Mouse (Mus musculus): Measurements from ENCODE around the gene Dnmt1. TPM values are rescaled to one million over a fixed set of nuclear protein-coding genes. Genes with fewer than 3 reads are reported as not detected.
A peak's percentile ranks its signal among the peaks of the same experiment; 100 is the strongest.

Dnmt1 gene
- total RNA-seq, 2 experiments from 2014 or later: 6.5 to 10.5 TPM

DNA sequence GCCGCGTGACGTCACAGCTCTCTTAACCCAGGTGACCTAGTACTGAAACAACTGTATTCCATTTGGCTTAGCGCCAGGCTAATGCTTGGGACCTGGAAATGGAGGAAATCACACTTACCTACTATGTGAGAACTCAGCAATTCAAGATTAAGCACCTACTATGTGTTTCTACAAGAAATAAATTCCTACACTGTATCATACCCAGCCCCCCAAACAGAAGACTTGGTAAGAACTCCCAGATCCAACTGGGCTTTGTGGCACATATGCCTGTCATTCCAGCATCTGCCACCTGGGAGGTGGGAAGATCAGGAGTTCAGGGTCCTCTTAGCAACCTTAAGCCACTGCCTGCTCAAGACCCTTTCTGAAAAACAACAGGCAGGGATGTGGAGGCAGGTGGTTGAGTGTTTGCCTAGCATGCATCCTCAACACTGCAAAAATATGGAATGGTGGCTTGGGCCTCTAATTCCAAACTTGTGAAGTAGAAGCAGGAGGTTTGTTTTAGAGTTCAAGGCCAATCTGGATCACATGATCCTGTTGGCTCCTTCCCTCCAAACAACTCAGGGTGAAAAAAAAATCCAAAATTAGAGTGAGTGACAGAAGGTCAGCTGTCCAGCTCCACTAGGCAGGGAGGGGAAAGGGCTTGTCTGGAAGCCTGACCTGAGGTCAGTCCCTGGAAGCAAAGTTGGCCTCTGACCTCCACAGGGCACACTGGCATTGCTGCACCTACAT is 17.4 kb upstream of the Dnmt1 start:
- no peak for DNase-seq

DNA sequence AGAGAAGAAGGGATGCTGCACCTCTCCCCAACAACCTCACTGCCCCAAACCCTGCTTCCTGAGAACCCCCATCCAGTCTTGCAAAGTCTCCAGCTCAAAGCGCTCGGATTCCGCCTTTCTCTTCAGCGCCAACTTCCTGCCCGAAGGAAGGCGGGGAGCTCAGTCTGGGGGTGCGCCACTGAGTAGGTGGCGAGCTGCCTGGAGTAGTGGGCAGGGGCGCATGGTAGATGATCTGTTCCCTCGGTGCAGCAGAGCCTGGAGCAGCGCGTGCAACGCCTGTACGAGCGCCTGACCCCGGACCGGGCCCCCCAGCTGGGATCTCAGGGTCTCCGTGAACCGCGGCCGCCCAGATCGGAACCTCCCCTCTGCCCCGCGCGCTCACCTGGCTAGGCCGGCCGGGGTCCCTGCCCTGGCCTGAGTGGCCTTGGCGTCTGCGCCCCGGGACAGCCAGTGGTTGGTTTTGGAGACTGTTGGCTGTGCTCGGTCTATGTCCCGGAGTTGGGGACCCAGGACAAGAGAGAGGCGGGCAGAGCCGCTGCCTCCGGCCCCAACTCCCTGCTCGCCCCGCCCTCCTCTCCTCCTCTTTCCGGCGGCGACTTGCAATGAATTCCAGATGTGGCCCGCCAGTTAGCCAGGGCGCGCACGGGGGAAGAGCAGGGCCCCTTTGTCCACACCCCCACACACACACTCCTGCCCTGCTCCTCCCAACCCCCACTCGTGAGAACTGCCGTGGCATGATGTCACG is 16.7 kb upstream of the Dnmt1 start, which contains the start of gene S1pr2:
Gene S1pr2 (minus strand): TSS at position 566 of the 745 bp plus-strand sequence.
- DNase-seq: peak; percentile 87

DNA sequence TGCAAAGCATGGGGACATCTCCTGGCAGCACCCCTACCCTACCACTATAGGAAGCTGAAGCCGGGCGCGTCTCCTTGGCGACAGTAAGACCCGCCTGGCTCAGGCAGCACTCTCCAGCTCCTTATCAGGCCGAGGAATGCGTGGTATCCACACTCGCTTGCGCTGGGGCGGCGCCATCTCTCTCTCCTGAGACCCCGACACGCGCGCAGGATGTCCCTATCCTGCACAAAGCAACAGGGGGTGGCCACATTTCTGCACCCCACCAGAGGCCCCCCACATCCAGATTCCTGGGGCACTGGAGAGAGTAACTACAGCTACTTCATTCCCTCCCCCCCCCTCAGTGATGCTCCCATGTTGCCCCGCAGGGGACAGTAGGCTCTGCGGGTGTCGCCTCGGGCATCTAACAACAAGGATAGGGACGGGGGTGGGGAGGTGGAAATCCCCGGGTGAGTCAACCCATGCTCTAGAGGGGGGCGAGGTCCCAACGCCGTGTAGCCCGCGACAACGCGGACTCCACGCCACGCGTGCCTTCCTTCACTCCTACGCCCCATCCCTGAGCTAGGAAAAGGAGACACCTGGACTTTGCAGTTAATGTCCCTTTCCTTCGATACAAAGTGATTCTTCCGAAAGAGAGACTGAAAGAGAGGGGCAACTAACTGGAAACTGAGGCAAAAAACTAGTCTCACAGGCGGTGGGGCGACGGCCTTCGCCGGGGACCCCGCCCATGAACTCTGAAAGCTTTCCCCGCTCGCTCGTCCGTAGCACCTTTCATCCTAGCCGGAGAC is 15.9 kb upstream of the Dnmt1 start:
- DNase-seq: no peak

DNA sequence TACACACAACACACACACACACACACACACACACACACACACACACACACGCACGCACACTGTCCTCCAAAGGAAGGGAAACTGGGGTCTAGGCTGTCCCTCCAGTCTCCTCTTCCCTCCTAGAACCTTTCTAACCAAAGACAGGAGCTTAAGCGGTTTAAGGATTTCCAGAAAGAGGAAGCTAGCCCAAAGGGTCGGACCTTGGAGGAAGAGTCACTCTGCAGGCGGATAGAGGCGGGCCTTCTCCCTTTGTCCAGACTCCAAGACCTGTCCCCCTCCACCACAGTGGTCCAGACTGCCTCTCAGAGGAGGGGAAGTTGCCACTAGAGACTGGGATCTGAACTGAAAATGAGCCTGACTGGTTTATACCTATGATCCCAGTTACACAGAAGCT is 14.0 kb upstream of the Dnmt1 start:
- peak; percentile 36 for DNase-seq

DNA sequence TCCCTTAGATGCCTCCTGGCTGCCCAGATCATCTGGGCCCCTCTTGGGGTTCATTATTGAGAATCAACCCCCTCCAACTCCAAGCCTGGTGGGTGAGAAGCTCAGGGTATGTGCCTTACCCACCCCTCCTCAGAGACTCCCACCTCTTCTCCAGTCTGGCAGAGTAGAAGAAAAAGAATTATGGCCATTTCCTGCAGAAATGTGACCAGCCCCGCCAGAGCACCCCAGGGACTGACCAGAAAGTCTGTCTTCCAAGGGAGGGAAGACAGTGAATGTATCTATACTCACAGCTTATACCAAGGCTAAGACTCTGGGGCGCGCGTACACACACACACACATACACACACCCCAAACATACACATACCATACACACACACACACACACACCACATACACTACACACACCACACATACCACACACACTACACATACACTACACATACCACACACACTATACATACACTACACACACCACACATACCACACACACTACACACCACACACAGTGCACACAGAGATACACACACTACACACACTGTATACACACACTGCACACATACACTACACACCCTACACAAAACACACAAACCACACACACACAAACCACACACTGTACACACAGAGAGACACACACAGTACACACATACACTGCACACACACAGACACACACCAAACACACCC is 13.5 kb upstream of the Dnmt1 start:
- peak; percentile 32 for DNase-seq

DNA sequence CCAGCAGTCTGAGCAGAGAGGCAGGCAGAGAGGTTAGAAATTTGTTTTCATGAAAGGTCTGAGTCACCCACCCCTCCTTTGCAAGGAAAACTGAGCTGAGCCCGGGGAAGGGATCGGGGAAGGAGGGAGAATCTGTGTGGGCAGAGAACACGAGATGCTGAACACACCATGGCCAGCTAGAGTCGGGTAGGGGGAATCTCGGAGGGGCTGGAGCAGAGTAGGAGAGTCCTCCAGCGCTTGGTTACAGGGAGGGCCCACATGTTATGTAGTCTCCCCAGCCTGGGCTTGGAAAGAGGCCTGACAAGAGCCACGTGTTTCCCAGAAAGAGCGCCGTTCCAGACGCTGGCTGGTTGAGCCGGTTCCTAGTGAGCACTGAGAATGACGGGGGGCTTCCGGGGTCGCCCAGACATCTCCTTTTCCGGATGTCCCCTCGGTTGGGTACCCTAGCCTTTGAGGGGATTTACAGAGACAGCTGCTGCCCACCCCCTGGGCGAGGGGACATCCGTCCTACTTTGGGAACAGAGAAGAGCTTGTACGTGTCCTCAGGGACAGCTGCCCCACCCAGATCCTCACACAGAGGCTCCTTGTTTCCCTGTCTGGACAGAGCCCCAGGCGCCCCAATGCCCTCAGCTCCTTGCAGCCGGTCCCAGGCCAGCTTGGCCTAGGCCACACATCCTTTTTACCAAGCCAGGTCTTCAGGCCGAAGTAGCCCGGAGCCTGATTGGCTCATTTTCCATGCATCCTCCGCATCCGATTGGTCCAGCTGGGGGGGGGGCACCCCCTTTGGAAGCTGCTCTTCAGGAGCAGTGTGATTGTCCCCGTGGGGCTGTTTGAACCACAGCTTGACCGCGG is 12.7 kb upstream of the Dnmt1 start:
- peak; percentile 80 for DNase-seq

DNA sequence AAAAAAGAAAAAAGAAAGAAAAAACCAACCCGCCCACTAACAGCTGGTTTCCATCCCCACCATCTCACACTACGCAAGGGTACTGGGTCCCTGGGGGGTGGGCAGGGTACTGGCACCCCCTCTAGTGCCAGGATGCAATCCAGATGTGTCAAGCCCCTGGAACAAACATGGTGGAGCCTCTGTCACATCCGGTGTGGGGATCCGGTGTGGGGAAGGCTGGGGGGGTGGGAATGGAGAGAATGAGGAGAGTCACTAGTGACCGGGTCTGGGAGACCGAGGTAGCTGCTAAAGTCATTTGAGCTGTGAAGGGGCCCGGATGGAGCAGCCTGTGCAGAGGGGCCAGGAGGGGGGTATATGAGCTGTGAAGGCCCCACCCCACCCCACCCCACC is 12.1 kb upstream of the Dnmt1 start:
- peak; percentile 66 for DNase-seq

DNA sequence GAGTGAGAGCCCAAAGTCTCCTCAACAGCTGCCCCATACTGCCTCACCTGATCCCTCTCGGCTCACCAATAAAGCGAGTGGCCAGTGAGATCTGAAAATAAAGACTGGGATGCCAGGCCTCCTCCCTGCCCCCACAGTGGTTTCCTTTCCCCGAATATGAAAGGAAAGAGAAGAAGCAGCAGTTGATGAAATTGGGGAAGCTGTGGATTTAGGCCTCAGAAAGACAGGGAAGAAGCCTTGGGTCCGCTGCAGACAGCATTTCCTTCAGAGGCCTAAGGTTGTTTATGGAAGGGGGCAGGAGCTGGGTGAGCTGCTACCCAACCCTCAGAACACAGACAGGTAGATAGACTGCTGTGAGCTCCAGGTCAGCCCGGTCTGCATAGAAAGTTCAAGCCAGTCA is 7.1 kb upstream of the Dnmt1 start:
- no peak for DNase-seq

DNA sequence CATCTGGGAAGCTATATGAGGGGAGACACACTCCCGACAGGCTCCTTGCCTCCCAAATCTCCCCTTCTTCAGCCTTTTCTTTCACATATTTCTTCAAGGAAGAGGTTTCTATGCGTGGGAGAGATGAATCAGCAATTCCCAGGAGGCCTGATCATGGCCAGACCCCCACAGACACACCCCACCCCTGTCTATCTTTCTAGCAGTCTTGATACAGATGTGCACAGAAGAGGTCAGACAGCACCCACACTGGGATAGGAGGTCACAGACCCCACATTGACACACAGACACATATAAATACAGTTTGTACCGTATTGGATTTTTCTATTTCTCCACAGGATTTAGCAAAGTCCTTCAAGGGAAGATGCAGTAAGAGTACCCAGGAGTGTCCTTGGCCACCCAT is 6.3 kb upstream of the Dnmt1 start:
- DNase-seq: no peak

DNA sequence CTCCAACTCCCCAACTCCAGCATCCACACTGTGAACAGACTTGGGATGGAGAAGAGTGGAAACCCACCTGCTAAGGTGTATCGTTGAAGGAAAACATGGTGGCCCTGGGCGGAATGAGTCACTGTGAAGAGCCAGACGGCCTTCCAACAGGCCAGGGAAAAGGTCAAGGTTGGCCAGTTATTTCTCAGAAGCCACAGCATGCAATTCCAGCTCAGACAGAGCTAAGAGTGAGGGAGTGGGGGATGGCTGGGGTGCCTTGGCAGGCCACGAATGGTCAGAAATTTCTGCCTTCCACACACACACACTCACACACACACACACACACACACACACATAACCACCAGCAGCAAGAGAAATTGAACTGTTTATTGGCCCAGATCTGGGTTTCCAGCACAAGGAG is 5.9 kb upstream of the Dnmt1 start:
- no peak for DNase-seq

DNA sequence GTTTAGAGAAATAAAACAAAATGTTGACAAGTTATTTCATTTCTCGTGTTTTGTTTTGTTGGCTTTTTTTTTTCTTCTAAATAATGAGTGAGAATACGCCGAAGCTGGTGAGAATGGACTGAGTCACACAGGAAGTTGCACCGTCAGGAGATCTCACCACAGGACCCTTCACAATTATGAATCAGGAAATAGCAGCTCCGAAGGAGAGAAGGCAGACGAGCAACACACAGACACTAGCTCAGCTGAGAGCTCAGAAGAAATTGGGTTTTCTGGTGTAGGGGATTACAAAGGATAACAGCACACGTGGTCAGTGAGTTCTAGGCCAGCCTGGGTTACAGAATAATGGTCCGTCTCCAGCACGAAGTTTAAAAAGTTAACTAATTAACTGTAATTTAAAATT is 1.9 kb upstream of the Dnmt1 start:
- no peak for DNase-seq

DNA sequence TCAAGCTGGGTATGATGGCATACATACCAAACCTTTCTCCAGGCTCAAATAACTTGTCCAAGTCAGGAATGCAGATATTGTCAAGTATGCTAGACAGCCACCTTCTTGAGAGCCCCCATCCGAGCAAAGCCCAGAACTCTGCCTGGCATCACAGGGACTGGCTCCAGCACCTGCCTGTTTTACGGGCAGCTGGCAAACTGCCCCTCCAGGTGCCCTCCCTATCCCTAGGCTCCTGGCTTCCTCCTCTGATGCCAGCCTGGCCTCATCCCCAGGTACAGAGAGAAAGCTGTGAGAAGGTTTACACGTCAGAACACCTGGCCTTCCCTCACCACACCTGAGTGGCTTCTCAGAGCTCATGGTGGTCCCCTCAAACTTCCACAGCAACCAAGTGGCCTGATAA is 2.7 kb downstream of the Dnmt1 start:
- no peak for DNase-seq

DNA sequence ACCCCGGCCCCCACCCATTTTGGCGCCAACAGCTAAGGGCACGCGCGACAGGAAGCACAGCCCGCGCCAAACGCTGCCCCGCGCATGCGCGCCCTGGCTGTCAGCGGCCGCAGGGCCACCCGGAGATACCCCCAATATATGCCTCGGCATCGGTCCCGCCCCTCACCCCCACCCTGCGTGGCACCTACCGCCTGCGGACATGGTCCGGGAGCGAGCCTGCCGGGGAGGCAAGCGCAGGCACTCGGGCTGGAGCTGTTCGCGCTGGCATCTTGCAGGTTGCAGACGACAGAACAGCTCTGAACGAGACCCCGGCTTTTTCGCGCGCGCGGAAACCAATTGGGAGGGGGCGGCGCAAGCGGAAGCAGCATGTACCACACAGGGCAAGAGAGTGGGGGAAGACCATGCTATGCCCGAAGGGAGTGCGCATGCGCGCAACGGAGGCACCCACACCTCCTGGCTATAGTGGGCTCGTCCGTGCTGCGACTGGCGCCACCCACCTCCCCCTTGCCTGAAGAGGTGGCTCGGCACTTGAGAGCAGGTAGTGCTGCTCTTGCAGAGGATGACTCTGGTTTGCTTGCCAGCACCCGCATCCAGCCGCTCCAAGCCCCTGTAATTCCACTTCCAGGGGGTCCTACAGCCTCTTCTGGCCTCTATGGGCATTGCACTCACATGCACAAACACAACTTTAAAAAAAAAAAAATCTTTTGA is 7.0 kb downstream of the Dnmt1 start:
- peak; percentile 91 for DNase-seq

DNA sequence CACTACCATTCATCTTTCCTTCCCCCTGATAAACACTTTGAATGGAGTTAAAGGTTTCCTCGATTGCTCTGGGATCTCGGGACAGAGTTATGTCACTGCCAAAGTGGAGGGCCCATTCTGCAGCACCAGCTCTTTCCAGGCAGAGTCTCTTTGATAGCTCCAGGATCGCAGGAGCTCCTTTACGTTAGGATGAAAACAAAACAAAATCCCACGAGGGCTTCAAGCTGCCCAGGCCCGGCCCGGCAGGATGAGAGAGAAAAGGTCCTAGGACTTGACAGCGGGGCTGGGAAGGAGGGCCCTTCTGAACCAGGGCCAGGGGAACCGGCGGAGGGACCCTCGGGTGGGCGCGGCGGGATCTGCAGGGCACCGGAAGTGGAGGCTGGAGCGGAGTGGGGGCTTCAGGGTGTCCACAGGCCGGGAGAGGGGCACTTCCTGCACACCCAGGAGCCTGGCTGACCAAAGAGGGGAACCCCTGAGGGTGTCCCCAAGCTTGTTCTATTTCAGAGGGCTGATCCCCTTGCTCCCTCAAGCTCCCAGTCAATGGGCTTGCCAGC is 7.6 kb downstream of the Dnmt1 start:
- DNase-seq: no peak

DNA sequence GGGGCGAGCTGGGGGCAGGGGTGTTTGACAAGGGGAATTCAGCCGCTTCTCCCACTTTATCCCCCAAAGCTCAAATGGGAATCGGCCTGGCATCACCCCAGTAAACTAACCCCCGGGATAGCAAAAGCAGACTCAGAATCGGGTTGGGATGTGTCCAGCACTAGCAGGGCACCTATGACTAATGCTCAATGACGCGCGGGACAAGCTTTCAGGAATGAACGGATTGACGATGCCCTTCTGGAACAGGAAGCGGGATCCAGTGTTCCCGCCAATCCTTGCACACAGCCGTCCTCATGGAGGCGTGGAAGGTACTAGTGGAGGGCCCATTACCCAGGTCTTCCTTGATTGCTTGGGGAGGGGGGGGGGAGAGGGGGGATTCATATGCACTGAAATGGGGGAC is 8.2 kb downstream of the Dnmt1 start:
- DNase-seq: no peak

DNA sequence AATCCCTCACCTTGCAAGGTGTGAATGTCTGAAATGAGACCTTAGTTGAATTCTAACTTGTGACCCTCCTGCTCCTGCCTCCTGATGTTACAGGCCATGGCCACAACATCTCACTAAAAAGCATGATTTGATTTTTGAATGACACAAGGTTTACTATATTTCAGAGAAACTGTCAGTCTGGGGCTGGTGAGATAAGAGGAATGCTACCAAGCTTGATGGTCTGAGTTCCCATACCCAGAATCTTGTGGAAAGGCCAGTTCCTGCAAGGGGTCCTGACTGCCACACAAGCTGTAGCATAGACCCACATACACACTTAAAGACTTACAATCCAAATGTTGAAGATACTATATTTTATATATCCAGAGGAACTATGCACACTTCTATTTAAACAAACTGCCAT is 9.3 kb downstream of the Dnmt1 start:
- no peak for DNase-seq

DNA sequence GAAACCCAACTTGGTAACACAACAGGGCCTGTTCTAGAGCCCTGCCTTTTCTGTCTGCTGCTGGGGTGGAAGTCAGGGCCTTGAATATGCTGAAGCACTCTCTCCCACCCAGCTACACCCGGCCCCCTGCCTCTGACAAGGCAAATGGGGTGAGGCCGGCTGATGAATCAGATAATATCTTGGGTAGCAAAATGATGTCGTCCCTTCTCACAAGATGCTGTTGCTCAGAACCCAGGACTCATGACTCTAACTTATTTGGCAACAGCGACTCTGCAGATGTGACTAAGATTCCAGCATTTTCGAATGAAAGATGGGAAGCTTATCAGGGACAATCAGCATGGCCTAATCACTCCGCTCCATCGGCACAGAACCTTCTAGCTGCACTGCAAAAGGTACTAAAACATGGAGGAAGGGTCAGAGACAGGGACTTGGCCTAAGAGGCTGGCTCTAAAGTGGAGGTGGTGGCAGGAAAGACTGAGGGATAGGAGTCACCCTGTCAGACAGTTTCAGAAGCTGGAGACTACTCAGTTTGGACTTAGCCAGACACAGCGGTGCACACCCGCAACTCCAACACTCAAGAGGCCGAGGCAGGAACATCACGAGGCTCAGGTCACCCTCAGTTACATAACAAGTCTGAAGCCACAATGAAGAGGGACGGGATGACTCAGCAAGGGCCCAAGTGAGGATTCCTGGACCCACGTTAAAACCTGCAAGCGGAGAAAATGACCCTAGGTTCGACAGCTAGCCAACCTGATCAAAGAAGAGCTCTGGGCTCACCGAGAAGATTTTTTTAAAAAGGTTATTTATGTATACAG is 13.4 kb downstream of the Dnmt1 start:
- no peak for DNase-seq

DNA sequence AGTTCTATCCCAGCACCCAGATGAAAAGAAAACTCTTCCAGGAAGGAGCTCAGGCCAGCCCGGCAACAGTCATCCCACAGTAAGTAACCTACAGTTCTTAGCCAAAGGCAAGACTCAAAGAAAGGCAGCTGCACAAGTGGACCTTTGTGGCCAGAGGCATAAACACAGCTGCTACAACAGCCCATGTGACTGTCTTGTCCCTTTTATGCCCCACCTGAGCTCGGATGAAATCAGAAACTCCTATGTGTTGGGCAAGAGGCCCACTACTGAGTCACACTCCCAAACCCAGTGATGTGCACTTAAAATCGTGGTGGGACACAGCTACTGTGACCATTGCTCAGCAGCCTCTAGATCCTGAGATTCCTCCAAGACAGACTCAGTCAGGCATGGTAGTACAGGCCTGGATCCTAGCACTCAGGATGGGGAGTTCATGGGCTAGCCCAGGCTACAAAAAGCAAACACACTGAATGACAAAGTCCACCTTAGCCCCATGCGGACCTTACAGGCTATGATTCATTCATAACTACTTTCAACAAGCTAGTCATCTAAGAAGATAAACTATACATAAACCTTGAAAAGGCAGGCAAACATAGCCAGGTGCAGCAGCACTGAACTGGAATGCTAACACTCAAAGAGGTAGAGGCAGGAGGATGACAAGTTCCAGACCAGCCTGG is 14.9 kb downstream of the Dnmt1 start:
- peak; percentile 14 for DNase-seq

DNA sequence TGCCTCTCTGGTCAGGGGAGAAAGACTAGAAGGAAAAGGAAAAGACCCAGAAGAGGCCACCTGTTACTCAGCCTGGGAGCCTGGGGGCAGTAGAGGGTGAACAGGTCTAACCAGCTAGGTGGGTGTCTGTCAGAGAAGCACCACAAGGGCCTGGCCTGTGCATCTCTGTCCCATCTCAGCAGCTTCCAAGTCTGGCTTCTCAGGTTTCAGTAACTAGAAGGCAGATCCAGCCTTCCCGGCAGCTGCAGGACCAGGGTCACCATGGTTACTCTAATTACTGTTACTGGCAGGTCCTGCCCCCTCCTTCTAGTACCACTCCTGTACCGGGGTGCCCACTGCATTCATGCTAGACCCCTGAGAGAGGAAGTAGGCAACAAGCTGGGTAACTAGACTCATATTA is 15.8 kb downstream of the Dnmt1 start:
- no peak for DNase-seq
